Mouse (Mus musculus) liver, postnatal 0 days (tissue): Measurements from ENCODE around the gene Mat2a. TPM values are rescaled to one million over a fixed set of nuclear protein-coding genes. Genes with fewer than 3 reads are reported as not detected.
"Not testable (repeated sequence)": the region's sequence is repeated elsewhere in the genome, so short reads cannot be mapped to it uniquely, and the experiment has no call there.

Experiments
- ATAC-seq: fragments of 200-750 bp; cut with Nextera tagmentation; 2 replicates; pipeline ENCODE4 v1.8.0; 2017; ENCODE audit warnings: mild to moderate bottlenecking, moderate library complexity
- DNase-seq: peaks from one replicate; pipeline ENCODE4 v3.0.0-alpha.2; 2016
- H3K27ac ChIP-seq: fragments of 300-500 bp; sonication (generic); 2 replicates; pipeline ENCODE4 v1.5.1; 2014; ENCODE audit warnings: antibody characterized with exemption, moderate library complexity, mild to moderate bottlenecking, low read depth
- H3K27me3 ChIP-seq: fragments of 300-500 bp; sonication (generic); 2 replicates; pipeline ENCODE4 v1.6.1; 2014; ENCODE audit warnings: low read length, control low read depth, mixed read lengths; ENCODE audit not compliant: insufficient read depth
- H3K36me3 ChIP-seq: fragments of 300-500 bp; sonication (generic); replicated peaks from 2 replicates; pipeline ENCODE4 v1.6.1; 2014; ENCODE audit warnings: mild to moderate bottlenecking, control low read depth, low read length, moderate library complexity, mixed read lengths; ENCODE audit not compliant: insufficient read depth
- H3K4me1 ChIP-seq: fragments of 300-500 bp; sonication (generic); 2 replicates; pipeline ENCODE4 v1.6.1; 2014; ENCODE audit warnings: antibody characterized with exemption, mild to moderate bottlenecking, control low read depth; ENCODE audit not compliant: insufficient read depth
- H3K4me2 ChIP-seq: fragments of 300-500 bp; sonication (generic); 2 replicates; pipeline ENCODE4 v1.6.1; 2014; ENCODE audit warnings: low read depth, mild to moderate bottlenecking, low read length, moderate library complexity, mixed read lengths
- H3K4me3 ChIP-seq: fragments of 300-500 bp; sonication (generic); 2 replicates; pipeline ENCODE4 v1.5.1; 2014; ENCODE audit warnings: low read depth, low read length
- H3K9ac ChIP-seq: fragments of 300-500 bp; sonication (generic); replicated peaks from 2 replicates; pipeline ENCODE4 v1.6.1; 2014; ENCODE audit warnings: mild to moderate bottlenecking, moderate library complexity
- H3K9me3 ChIP-seq: fragments of 300-500 bp; sonication (generic); 2 replicates; pipeline ENCODE4 v1.6.1; 2016; ENCODE audit warnings: mild to moderate bottlenecking, control low read depth, low read length, mixed read lengths
- CTCF ChIP-seq: sonication (generic); IDR thresholded peaks from 2 replicates; pipeline ENCODE4 v1.5.1; 2016; ENCODE audit warnings: antibody characterized with exemption, low read depth
- EP300 ChIP-seq: IDR thresholded peaks from 2 replicates; pipeline ENCODE4 v1.6.1; 2016; ENCODE audit warnings: antibody characterized with exemption, low read depth, mild to moderate bottlenecking
- WGBS: fragments of 180-500 bp; shearing (Covaris S2); extraction: QIAGEN DNeasy Blood & Tissue Kit; methylation state at CpG from one replicate; pipeline ENCODE4 v1.1.7; 2014; ENCODE audit not compliant: insufficient replicate concordance; 5-methylcytosine and 5-hydroxymethylcytosine counted together
- polyA plus RNA-seq: library from polyadenylated mRNA; unstranded; fragments of >200 nt; fragmentation: Nextera tagmentation; extraction: Ambion mirVana; gene quantifications from 2 replicates; pipeline ENCODE4 v1.2.1, GENCODE M21; 2015

The Mat2a gene
- polyA plus RNA-seq, 1 experiment from 2014 or later, result 138 TPM

DNA sequence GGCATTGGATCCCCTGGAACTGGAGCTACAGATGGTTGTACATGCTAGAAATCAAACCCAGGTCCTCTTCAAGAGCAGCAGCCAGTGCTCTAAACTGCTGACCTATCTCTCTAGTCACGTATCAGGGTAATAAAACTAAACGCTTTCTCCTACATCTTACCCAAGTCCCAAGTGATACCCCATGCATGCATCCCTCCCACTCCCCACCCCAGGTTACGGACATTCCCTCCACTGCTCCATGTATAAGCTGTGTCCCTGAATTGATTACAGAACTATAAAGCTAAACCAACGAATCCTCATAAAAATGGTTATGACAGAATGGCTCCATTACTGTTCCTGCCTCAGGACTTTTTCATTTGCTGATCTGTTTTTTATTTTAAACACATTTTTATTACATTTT, 26.8 kb upstream of the Mat2a start:
- no peak for ATAC-seq
- Histone ChIP-seq H3K27me3 (no peaks in the 10 kb centered on the region), H3K36me3 (no peaks in the 10 kb centered on the region), H3K4me1 (no peaks in the 10 kb centered on the region), H3K9ac (no peak overlapping the region), H3K27ac (no peak overlapping the region), H3K9me3 (no peaks in the 10 kb centered on the region), H3K4me2 (no peak overlapping the region), H3K4me3 (no peak overlapping the region)
- DNase-seq, result no peak
- TF ChIP-seq CTCF (no peak), EP300 (no peak)
- WGBS, result 80% methylated on average over 4 of the region's 4 CpGs

DNA sequence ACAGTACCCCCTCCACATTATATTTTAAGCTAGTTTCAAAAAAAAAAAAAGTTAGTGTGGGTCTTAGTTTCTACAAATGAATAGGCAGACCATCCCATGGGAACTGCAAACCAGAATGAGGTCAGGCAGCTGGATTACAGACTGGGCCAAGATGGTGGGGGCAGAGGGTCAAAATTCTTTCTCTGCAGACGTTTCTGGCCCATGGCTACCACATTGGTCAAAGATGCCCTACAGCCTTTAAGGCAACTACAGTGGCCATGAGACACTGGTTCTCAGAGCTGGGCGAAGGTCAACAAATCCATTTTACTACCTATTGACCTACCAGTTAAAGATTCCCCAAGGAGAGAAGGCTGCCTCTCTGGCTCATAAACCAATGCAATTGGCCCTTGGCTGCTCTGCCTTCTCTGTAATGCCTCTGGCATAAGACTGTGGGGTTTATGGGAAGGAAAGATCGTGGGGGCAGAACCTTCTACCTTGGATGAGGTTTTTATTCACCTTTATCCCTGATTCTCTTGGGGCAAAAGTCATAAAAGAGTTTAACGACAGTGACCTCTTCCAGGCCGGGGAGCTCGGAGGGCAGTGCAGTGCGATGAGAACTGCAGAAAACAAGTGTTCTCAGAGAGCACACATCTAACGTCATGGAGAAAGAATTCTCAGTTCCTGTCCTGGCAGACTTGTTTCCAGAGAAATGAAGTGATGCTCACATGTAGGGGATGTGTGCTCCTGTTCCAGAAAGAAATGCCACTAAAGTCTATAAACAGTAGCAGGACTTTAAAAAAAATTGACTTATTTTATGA, 26.2 kb upstream of the Mat2a start:
- peak; percentile 67 for ATAC-seq
- WGBS, result 63% methylated on average over 8 of the region's 8 CpGs
- no peak overlapping the region for H3K27ac ChIP-seq

DNA sequence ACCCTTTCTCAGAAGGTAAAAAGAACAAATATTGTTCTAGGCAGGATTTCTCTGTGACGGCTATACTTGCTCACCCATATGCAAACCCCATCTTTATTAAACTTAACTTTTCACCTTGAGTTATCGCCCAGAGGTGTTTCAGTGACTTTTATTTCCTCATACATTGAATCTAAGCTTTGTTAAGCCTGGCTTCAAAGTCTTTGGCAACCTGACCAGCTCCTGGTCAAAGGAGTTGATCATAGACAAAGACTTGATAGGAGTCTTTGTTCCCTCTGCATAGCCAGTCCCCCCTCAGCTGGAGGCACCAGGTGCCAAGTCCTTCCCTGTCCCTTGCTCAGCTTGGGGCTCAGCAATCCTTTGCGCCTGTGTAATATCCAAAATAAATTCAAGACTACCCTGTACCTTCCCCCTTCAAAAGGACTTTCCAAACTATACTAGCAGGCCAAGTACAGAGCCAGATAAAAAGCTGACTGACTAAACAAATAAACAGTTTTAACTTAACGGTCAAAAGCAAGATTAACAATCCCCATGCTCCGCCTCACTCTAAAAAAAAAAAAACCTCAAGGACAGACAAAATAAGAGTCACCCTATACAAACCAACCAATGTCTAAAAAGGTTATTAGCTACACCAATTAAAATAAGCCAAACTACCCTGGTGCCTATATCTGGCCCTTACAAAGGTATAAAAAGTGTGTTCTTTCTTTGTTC, 23.3 kb upstream of the Mat2a start:
- WGBS, result 72% methylated on average over 5 of the region's 5 CpGs
- not testable (repeated sequence) for H3K4me2 ChIP-seq, H3K9ac ChIP-seq, DNase-seq, H3K27ac ChIP-seq, H3K27me3 ChIP-seq, H3K4me3 ChIP-seq, H3K36me3 ChIP-seq, H3K9me3 ChIP-seq, ATAC-seq
- peaks cover 10% of the 10 kb centered on the region for H3K4me1 ChIP-seq

More for the DNA sequence above, 26.2 kb upstream of the Mat2a start:
- no peak overlapping the region for H3K4me3 ChIP-seq
- no peak overlapping the region for H3K9ac ChIP-seq
- H3K4me2 ChIP-seq, result no peak overlapping the region
- no peaks in the 10 kb centered on the region for H3K36me3 ChIP-seq
- H3K9me3 ChIP-seq, result no peaks in the 10 kb centered on the region
- 0 out of 2 replicates have a peak, but pooled peaks cover 2% of the 10 kb centered on the region for H3K4me1 ChIP-seq
- no peaks in the 10 kb centered on the region for H3K27me3 ChIP-seq
- DNase-seq, result no peak
- no peak for TF ChIP-seq EP300

DNA sequence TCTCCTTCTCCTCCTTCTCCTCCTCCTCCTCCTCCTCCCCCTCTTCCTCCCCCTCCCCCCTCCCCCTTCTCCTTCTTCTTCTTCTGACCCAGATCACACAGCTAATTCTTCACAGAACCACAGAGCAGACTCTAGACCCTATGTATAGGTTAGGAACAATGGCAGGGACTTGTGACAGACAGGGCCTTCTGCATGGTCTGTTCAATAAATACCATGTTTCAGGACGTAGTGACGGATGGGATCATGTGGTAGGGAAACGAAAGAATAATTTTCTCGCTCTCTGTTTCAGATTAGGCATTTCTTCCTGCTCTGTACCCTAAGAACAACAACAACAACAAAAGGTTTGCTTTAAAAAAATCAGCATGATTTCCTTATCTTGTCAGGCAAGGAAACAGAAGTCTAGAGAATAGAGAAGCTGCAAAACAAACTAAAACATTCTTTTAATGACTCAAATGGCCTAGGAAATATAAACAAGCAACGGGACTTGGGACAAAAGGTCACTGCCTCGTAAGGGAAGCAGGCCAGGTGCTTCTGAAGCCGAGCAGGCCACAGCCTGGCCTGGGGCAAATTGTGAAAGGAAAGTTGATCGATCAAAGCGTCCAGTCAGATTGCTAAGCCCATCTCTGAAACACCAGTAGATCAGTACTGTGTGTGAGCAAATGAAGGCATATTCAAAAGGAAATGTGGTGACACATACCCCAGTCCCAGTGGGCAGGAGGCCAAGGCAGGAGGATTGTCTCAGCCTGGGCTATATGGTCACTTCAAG, 20.9 kb upstream of the Mat2a start:
- peak; percentile 72 for TF ChIP-seq EP300
- no peak for TF ChIP-seq CTCF
- Histone ChIP-seq H3K27me3 (no peaks in the 10 kb centered on the region), H3K27ac (peak overlapping the region; percentile 66), H3K4me2 (no peak overlapping the region), H3K9me3 (no peaks in the 10 kb centered on the region), H3K9ac (no peak overlapping the region), H3K4me3 (no peak overlapping the region), H3K4me1 (peaks cover 10% of the 10 kb centered on the region), H3K36me3 (no peaks in the 10 kb centered on the region)
- DNase-seq, result peak; percentile 70
- 39% methylated on average over 9 of the region's 9 CpGs for WGBS
- ATAC-seq, result peak; percentile 97

DNA sequence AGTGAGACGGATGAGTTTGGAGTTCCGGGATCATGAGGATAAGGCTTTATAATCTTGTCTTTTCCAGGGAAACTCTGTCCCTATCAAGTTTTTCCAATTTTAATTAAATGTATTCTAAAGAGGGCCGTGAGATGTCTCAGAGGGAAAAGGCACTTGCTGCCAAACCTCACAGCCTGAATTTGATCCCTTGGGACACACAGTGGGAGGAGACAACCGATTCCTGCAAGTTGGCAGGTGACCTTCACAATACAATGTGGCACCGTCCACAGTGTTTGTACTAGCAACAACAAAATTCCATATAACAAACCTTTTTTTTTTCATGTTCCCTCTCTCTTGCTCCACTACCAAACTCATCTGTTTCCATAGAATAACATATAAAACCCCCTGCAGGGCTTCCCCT, 19.6 kb upstream of the Mat2a start:
- no peak for DNase-seq
- H3K36me3 ChIP-seq, result no peaks in the 10 kb centered on the region
- no peak overlapping the region for H3K9ac ChIP-seq
- H3K27ac ChIP-seq, result peak overlapping the region; percentile 66
- H3K4me3 ChIP-seq, result no peak overlapping the region
- no peaks in the 10 kb centered on the region for H3K9me3 ChIP-seq
- no peak for ATAC-seq
- no peaks in the 10 kb centered on the region for H3K27me3 ChIP-seq
- 61% methylated on average over 5 of the region's 5 CpGs for WGBS
- H3K4me1 ChIP-seq, result peaks cover 16% of the 10 kb centered on the region
- no peak for TF ChIP-seq CTCF
- no peak overlapping the region for H3K4me2 ChIP-seq

DNA sequence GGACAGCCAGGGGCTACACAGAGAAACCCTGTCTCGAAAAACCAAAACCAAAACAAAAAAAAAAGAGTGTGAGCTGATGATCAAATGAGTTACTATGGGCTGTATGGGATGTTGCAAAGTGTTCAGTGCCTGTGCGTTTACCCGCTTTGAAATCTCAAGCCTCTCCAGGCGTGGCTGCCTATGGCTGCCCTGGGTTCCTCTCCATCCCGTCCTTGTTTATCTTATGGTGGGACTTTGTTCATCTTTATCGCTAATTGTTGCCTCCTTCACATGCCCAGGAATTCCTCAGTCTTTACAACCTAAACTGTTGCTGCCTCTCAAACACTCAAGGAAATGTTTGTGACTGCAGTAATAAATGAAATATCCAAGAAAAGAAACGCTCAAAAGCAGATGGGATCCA, 19.1 kb upstream of the Mat2a start:
- ATAC-seq, result no peak
- Histone ChIP-seq H3K4me2 (no peak overlapping the region), H3K36me3 (no peaks in the 10 kb centered on the region), H3K27me3 (no peaks in the 10 kb centered on the region), H3K27ac (peak overlapping the region; percentile 2; the same call in 1 of the 2 replicates), H3K9me3 (no peaks in the 10 kb centered on the region), H3K4me1 (peaks cover 16% of the 10 kb centered on the region), H3K4me3 (no peak overlapping the region), H3K9ac (no peak overlapping the region)
- WGBS, result 63% methylated on average over 7 of the region's 7 CpGs
- no peak for TF ChIP-seq CTCF
- no peak for DNase-seq
